13 mouse cellular contexts compared by ENCODE assay signal in the genomic region with DNA sequence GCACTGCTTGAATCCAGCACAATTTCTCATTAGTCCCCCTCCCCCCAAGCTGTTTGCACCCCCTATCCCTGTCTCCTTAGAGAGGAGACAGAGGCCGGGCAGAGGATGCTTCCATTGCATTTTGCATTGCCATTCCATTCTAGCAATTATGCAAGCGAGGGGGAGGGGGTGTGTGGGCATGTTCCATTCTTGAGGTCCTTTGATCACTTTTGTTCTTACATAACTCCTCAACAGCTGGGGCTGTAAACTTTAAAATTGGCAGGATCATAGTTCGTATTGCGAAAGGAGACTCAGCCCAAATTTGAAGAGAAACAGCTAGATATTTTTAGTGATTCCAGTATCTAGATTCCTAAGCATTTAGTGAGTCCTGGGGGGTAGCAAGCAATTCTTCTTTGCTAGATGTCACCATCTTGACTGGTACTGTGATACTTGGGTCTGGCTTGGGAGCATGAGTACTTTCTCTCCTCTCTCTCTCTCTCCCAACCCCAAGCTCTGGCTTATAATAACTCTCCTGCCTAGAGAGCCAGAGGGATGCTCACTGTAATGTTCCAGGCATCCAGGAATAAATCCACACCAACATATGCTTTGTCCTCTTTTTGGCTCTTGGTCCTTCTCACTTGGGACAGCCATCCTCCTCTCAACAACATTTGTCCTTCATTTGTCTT.
A peak's percentile ranks its signal among the peaks of the same experiment; 100 is the strongest.
DNase-seq lines count a peak whose midpoint lies in the region; ATAC-seq and TF ChIP-seq lines count a peak whose summit lies in the region.
"Had no signal": no experiment of that assay in that cellular context is flagged by ENCODE, and none has a peak within 500 bp of the region (broad histone marks: within the 10 kb centered on the region; RNA-seq: fewer than 3 reads in every experiment).

No protein-coding gene starts in this region.

- no peak for TF ChIP-seq CTCF in lung, adult 2 months (IDR thresholded peaks at IDR 0.05; ENCODE audit: insufficient read depth, low read length)

- no peak overlapping the region for H3K9ac ChIP-seq in heart, embryonic 11.5 days (ENCODE audit: low read depth, low read length)
- H3K9ac ChIP-seq in lung, embryonic 15.5 days: no peak overlapping the region
- no peak overlapping the region for H3K9ac ChIP-seq in forebrain, embryonic 14.5 days (ENCODE audit: low read length)
- H3K9ac ChIP-seq: hindbrain, embryonic 15.5 days had no signal

- no peak for TF ChIP-seq POLR2A in lung, adult 2 months (IDR thresholded peaks at IDR 0.05; ENCODE audit: borderline replicate concordance, extremely low read depth, low read depth, low read length)

- H3K4me2 ChIP-seq in heart, embryonic 11.5 days: no peak overlapping the region
- no peak overlapping the region for H3K4me2 ChIP-seq in lung, embryonic 15.5 days
- H3K4me2 ChIP-seq in forebrain, embryonic 14.5 days (ENCODE audit: low read length): no peak overlapping the region
- H3K4me2 ChIP-seq: hindbrain, embryonic 15.5 days had no signal

- H3K9me3 ChIP-seq in heart, embryonic 11.5 days (replicated peaks; ENCODE audit: control insufficient read depth, low read length): no peaks in the 10 kb centered on the region
- H3K9me3 ChIP-seq in lung, embryonic 15.5 days: no peaks in the 10 kb centered on the region
- peaks cover 3% of the 10 kb centered on the region; the same call in 1 of the 2 replicates for H3K9me3 ChIP-seq in forebrain, embryonic 14.5 days (replicated peaks; ENCODE audit: control insufficient read depth, low read length)
- H3K9me3 ChIP-seq: hindbrain, embryonic 15.5 days had no signal

- no peak overlapping the region for H3K4me3 ChIP-seq in heart, embryonic 11.5 days (ENCODE audit: low read depth, low read length)
- no peak overlapping the region for H3K4me3 ChIP-seq in lung, adult 2 months (replicated peaks; ENCODE audit: extremely low read depth, low read depth, low read length)
- H3K4me3 ChIP-seq in lung, embryonic 15.5 days: no peak overlapping the region
- H3K4me3 ChIP-seq in forebrain, embryonic 14.5 days (ENCODE audit: low read depth, low read length): no peak overlapping the region
- H3K4me3 ChIP-seq: hindbrain, embryonic 15.5 days had no signal

- ATAC-seq in heart, embryonic 11.5 days (replicated peaks; ENCODE audit: insufficient number of reproducible peaks, low FRiP score, low TSS enrichment): no peak
- ATAC-seq in lung, embryonic 15.5 days (ENCODE audit: borderline replicate concordance, extremely low read depth, low FRiP score, low TSS enrichment): peak; percentile 91
- ATAC-seq in forebrain, embryonic 14.5 days: no peak

- WGBS in heart, embryonic 11.5 days (ENCODE audit: insufficient replicate concordance): 72% methylated on average over 4 of the region's 4 CpGs
- WGBS in lung, adult 2 months: 55% methylated on average over 4 of the region's 4 CpGs
- 49% methylated on average over 4 of the region's 4 CpGs for WGBS in lung, embryonic 15.5 days
- WGBS in forebrain, embryonic 14.5 days: 75% methylated on average over 4 of the region's 4 CpGs

- DNase-seq in heart, adult 11 months: peak; percentile 92
- peak; percentile 39 to 70 for DNase-seq in lung, adult 18-20 months
- DNase-seq in lung, adult 2 months: no peak
- no peak for DNase-seq in forebrain, embryonic 14.5 days (ENCODE audit: low spot score)
- DNase-seq in thymus, postnatal 36 days: no peak
- no peak for DNase-seq in left cerebral cortex, postnatal 36 days (ENCODE audit: low spot score in 2 of 2)
- DNase-seq: cerebellum, postnatal 36 days; thymus, adult 2 months had no signal

- intact Hi-C loops in left cerebral cortex, postnatal 36 days (cut with DNase I): loop anchor here (2.0 kb wide), 1 partner anchor 66 kb away; no protein-coding TSS in a partner anchor

- H3K27ac ChIP-seq in heart, embryonic 11.5 days (ENCODE audit: low read depth, low read length): no peak overlapping the region
- H3K27ac ChIP-seq in lung, embryonic 15.5 days: peak overlapping the region; percentile 64
- H3K27ac ChIP-seq in forebrain, embryonic 14.5 days (ENCODE audit: low read depth, low read length): no peak overlapping the region
- H3K27ac ChIP-seq: hindbrain, embryonic 15.5 days; kidney, postnatal 0 days; macrophage had no signal

- H3K27me3 ChIP-seq in heart, embryonic 11.5 days (ENCODE audit: control insufficient read depth, insufficient read depth, low read length): no peaks in the 10 kb centered on the region
- no peaks in the 10 kb centered on the region for H3K27me3 ChIP-seq in lung, embryonic 15.5 days
- H3K27me3 ChIP-seq in forebrain, embryonic 14.5 days (replicated peaks; ENCODE audit: control insufficient read depth, insufficient read depth, low read length): no peaks in the 10 kb centered on the region
- H3K27me3 ChIP-seq: hindbrain, embryonic 15.5 days had no signal

- no peaks in the 10 kb centered on the region for H3K36me3 ChIP-seq in heart, embryonic 11.5 days (ENCODE audit: control insufficient read depth, insufficient read depth, low read length)
- H3K36me3 ChIP-seq in lung, embryonic 15.5 days: no peaks in the 10 kb centered on the region
- no peaks in the 10 kb centered on the region for H3K36me3 ChIP-seq in forebrain, embryonic 14.5 days (ENCODE audit: control insufficient read depth, insufficient read depth, low read length)
- H3K36me3 ChIP-seq: hindbrain, embryonic 15.5 days had no signal

- no peaks in the 10 kb centered on the region for H3K4me1 ChIP-seq in heart, embryonic 11.5 days (ENCODE audit: control insufficient read depth, insufficient read depth, low read length)
- H3K4me1 ChIP-seq in lung, adult 2 months (ENCODE audit: control insufficient read depth, insufficient read depth, low read length): no peaks in the 10 kb centered on the region; the same call in none of the 2 replicates
- H3K4me1 ChIP-seq in lung, embryonic 15.5 days: peaks cover 7% of the 10 kb centered on the region; the same call in 1 of the 2 replicates
- H3K4me1 ChIP-seq in forebrain, embryonic 14.5 days (ENCODE audit: control insufficient read depth, insufficient read depth, low read length): no peaks in the 10 kb centered on the region
- H3K4me1 ChIP-seq: hindbrain, embryonic 15.5 days had no signal

Comparison
In these comparisons a context has a peak if more than half of its experiments do, and no peak if none do; other contexts are left out.
1. DNase-seq: peak in heart, adult 11 months (single experiment) and lung, adult 18-20 months (2 of 2); none in lung, adult 2 months (single experiment), forebrain, embryonic 14.5 days (single experiment), thymus, postnatal 36 days (0 of 2) and left cerebral cortex, postnatal 36 days (0 of 2).